9 mouse cellular contexts compared by ENCODE assay signal in the genomic region with DNA sequence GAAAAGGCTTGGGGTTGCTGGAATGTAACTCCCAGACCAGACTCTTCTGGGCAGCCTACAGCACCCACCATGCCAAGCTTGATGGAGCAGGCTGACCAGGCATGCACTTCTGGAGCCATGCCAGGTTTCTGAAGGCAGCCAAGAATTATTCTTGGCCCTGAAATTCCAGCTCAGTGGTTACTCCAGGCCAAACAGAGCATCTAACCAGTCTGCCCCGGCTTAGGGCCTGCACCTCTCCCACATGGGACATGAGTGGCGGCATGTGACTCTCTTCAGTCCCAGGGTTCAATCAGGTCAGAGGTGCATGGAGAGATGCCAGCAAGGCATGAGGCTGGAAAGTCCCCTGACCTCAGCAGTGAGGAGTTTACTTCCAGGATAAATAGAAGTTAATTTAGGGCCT.
A peak's percentile ranks its signal among the peaks of the same experiment; 100 is the strongest.
DNase-seq lines count a peak whose midpoint lies in the region; ATAC-seq and TF ChIP-seq lines count a peak whose summit lies in the region.
"Had no signal": no experiment of that assay in that cellular context is flagged by ENCODE, and none has a peak within 500 bp of the region (broad histone marks: within the 10 kb centered on the region; RNA-seq: fewer than 3 reads in every experiment).

No protein-coding gene starts in this region.

- 64% methylated on average over 2 of the region's 2 CpGs for WGBS in heart, embryonic 11.5 days (ENCODE audit: insufficient replicate concordance)
- 42% methylated on average over 2 of the region's 2 CpGs for WGBS in lung, adult 2 months
- 91% methylated on average over 2 of the region's 2 CpGs for whole genome bisulfite sequencing in thymus, adult 2 months

- ATAC-seq in heart, embryonic 11.5 days (replicated peaks; ENCODE audit: insufficient number of reproducible peaks, low FRiP score, low TSS enrichment): no peak
- ATAC-seq in Patski: peak; percentile 93

- CTCF ChIA-PET in Patski (lab: Charles Lee): interaction anchor here (1.4 kb wide), 1 partner anchor 18 kb away, joined by 3 read pairs; no protein-coding TSS in a partner anchor

- H3K36me3 ChIP-seq in heart, embryonic 11.5 days (ENCODE audit: control insufficient read depth, insufficient read depth, low read length): no peaks in the 10 kb centered on the region
- H3K36me3 ChIP-seq in thymus, adult 2 months (ENCODE audit: control insufficient read depth, insufficient read depth, low read length): no peaks in the 10 kb centered on the region
- H3K36me3 ChIP-seq: liver, embryonic 13.5 days had no signal

- intact Hi-C loops in heart, postnatal 36 days (cut with DNase I): no loop called here

- in situ Hi-C loops in Patski (cut with MboI; ENCODE audit: low pct_unique_long_range_greater_than_20kb): no loop called here

- peak; percentile 98 for DNase-seq in heart, adult 11 months
- DNase-seq in Patski (ENCODE audit: low read depth, low spot score): peak; percentile 99
- peak; percentile 96 for DNase-seq in fat pad, adult 2 months (ENCODE audit: extremely low read depth, low read depth, low spot score)
- peak; percentile 56 to 58 for DNase-seq in heart, postnatal 36 days
- peak; percentile 66 for DNase-seq in lung, adult 2 months
- DNase-seq in urinary bladder, postnatal 10 days (ENCODE audit: low spot score): peak; percentile 28
- DNase-seq in thymus, adult 2 months: no peak
- DNase-seq: liver, embryonic 13.5 days had no signal

- H3K4me2 ChIP-seq in heart, embryonic 11.5 days: no peak overlapping the region
- H3K4me2 ChIP-seq: liver, embryonic 13.5 days had no signal

- no peak overlapping the region for H3K9ac ChIP-seq in heart, embryonic 11.5 days (ENCODE audit: low read depth, low read length)
- H3K9ac ChIP-seq: liver, embryonic 13.5 days had no signal

- no peaks in the 10 kb centered on the region for H3K27me3 ChIP-seq in heart, embryonic 11.5 days (ENCODE audit: control insufficient read depth, insufficient read depth, low read length)
- H3K27me3 ChIP-seq in Patski: no peaks in the 10 kb centered on the region
- no peaks in the 10 kb centered on the region for H3K27me3 ChIP-seq in thymus, adult 2 months (ENCODE audit: control insufficient read depth, insufficient read depth, low read length)
- H3K27me3 ChIP-seq: liver, embryonic 13.5 days had no signal

- POLR2A ChIA-PET in Patski (lab: Charles Lee): no interaction called here

- H3K27ac ChIP-seq in heart, embryonic 11.5 days (ENCODE audit: low read depth, low read length): no peak overlapping the region
- no peak overlapping the region for H3K27ac ChIP-seq in thymus, adult 2 months (ENCODE audit: control insufficient read depth, insufficient read depth, low read length)
- H3K27ac ChIP-seq: liver, embryonic 13.5 days had no signal

- no peaks in the 10 kb centered on the region for H3K4me1 ChIP-seq in heart, embryonic 11.5 days (ENCODE audit: control insufficient read depth, insufficient read depth, low read length)
- peaks cover 10% of the 10 kb centered on the region for H3K4me1 ChIP-seq in lung, adult 2 months (ENCODE audit: control insufficient read depth, insufficient read depth, low read length)
- no peaks in the 10 kb centered on the region for H3K4me1 ChIP-seq in thymus, adult 2 months (replicated peaks; ENCODE audit: control insufficient read depth, insufficient read depth, low read length)
- H3K4me1 ChIP-seq: liver, embryonic 13.5 days had no signal

- H3K4me3 ChIP-seq in heart, embryonic 11.5 days (ENCODE audit: low read depth, low read length): no peak overlapping the region
- no peak overlapping the region for H3K4me3 ChIP-seq in lung, adult 2 months (replicated peaks; ENCODE audit: extremely low read depth, low read depth, low read length)
- H3K4me3 ChIP-seq in thymus, adult 2 months (ENCODE audit: control insufficient read depth, insufficient read depth, low read length): no peak overlapping the region
- H3K4me3 ChIP-seq: liver, embryonic 13.5 days had no signal

- no peak for TF ChIP-seq POLR2A in lung, adult 2 months (IDR thresholded peaks at IDR 0.05; ENCODE audit: borderline replicate concordance, extremely low read depth, low read depth, low read length)
- TF ChIP-seq POLR2A in thymus, adult 2 months (IDR thresholded peaks at IDR 0.05; ENCODE audit: control insufficient read depth, extremely low read depth, insufficient read depth, low read length, poor library complexity): no peak

- no peaks in the 10 kb centered on the region for H3K9me3 ChIP-seq in heart, embryonic 11.5 days (replicated peaks; ENCODE audit: control insufficient read depth, low read length)
- H3K9me3 ChIP-seq: liver, embryonic 13.5 days had no signal

- no peak for TF ChIP-seq CTCF in Patski (IDR thresholded peaks at IDR 0.05)
- no peak for TF ChIP-seq CTCF in lung, adult 2 months (IDR thresholded peaks at IDR 0.05; ENCODE audit: insufficient read depth, low read length)
- no peak for TF ChIP-seq CTCF in thymus, adult 2 months (IDR thresholded peaks at IDR 0.05; ENCODE audit: borderline replicate concordance, control insufficient read depth, extremely low read depth, insufficient read depth, low read length, poor library complexity)
